Mouse (Mus musculus) G1E (cell line): ENCODE measurements around the gene Prpf6.

Experiments
- CTCF ChIP-seq: IDR thresholded peaks from 2 replicates; pipeline ENCODE4 v1.5.1; 2012; ENCODE audit warnings: low read depth, low read length, inconsistent platforms, mixed read lengths
- GATA2 ChIP-seq: IDR thresholded peaks from 2 replicates; pipeline ENCODE4 v1.6.1; 2012; ENCODE audit warnings: low read depth, low read length, inconsistent platforms, borderline replicate concordance

- TF ChIP-seq CTCF (no peak), GATA2 (no peak)
These were observed 61.4 kb downstream of the Prpf6 start for GRCm38 (mm10) chr2:181653065-181653464.
